Mouse (Mus musculus): ENCODE data around the gene Gm572.

Gm572 gene

DNA sequence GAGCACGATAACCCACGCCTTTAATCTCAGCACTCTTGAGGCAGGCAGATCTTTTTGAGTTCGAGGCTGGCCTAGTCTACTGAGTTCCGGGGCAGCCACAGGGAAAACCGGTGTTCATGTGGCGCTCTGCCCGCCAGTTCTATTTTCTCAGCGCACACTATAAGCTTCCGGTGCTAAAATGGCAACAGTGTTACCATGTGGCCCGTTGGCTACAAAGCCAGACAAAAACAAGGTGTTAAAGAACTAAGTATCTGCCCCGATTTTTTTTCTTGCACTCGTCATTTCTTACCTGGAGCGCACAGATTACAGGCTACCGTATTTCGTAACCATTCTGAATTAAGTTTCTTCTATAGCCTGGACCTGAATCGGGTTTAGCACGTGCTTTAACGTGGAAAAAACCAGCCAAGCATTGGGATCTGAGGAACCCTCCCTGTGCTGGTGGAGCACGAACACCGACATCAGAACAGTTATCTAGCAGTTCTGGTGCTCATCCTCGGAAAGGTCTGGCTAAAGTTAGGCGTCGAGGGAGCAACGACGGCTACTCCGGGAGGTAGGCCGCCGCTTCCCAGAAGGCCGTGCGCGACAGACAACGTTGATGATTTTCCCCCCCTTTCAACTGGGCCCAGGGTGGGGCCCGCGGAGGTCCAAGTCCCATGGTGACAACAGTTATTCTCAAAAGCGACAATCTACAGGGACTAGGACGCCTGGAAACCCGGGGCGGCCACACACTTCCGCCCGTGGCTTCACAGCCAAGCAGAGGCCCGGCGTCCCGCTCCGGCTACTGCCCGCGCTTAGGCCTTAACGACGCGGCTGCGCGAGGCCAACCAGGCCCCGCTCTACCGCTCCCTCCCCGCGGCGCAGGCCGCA lies 17.1 kb upstream of the Gm572 start:
- peak; percentile 69 for DNase-seq (ENCODE audit: low spot score)

GRCm38 (mm10) chr4:148626623-148627185 lies 16.4 kb upstream of the Gm572 start, which contains the start of gene Tardbp:
Gene Tardbp, minus strand, starts transcription at chr4:148627019.
- peak; percentile 99 for DNase-seq (ENCODE audit: low spot score)

DNA sequence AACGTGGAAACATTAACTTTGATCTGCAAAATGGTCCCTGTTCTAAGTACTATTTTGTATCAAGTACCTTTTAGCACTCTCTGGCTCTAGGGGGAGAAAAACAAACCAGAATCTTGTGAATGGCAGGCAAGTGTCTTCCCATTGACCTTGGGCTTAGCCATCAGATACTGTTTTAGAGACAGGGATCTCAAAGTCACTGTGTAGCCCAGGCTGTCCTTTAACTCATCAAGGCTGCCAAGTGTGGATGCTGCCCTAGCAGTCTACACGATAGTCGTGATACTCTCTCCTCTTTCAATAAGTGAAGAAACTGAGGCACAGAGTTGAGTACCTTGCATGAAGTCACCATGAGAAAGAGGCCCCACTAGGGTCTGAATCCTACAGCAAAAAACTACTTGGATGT lies 15.9 kb upstream of the Gm572 start:
- DNase-seq (ENCODE audit: low spot score) = no peak

DNA sequence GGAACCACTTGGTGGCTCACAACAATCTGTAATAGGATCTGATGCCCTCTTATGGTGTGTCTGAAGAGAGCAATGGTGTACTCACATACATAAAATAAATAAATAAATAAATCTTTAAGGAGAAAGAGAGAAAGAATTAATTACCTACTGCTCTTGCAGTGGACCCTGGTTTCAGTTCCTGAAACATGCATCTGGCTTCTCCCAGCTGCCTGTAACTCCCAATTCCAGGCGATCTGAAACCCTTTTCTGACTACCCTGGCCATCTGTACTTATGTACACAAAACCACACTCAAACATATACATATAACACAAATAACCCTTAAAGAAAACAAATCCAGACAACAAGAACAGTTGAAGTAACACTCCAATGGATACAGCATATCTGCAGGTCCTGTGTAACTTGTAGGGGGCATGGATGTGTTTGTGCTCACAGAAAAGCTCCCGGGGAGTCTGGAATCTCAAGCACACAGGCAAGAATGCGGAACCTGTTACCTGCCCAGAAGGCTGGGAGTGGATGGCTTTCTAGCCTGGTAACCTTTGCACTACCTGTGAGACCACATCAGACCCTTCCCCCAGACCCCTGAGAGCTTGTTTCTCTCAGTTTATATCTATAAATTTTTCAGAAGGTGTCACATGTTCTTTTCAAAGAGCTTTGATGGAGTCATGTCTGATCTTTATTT lies 11.0 kb upstream of the Gm572 start:
- no peak for DNase-seq (ENCODE audit: low spot score)

DNA sequence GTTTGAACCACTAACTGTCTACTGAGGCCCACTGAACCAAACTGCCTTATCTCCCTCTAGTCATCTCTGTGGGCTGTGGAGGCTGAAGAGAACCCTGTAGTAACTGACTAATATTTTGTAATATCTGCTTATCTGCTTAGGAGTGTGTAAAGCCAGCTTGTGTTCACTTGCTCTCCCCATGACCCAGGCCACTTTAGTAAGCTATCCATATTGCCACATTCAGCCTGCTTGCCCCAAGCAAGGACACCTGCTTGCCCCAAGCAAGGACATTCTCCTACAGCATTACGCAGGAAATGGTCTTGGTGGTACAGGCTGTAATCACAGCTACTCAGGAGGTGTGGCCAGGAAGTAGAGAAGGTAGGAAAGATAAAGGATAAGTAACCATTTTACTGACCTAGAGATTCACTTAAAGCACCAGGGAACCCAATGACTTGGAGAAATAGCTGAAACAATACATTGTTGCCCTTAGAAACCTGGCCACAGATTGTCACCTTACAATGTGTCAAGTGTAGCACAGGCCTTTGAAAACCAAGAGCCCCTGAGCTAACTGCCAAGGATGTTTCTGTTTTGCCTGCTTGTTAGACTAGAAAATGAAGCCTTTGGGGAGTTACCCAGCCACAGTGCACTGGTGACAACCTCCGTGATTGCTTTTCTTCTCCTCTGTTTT lies 9.6 kb upstream of the Gm572 start:
- DNase-seq (ENCODE audit: low spot score) = no peak

DNA sequence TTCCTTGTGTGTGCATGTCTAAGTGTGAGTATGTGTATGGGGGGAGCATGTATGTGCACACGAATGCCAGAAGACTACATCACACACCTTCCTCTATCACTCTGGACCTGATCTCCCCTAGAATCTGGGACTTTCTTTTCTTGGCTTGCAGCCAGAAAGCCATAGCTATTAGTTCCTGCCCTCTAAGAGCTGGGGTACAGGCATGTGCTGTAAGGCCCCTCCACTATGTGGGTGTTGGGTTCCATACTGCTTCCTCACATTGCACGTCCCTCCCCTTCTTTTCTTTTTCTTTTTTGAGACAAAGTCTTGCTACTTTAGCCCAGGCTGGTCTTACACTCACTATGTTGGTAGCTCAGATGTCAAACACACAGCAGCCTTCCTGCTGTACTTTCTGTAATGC lies 7.8 kb upstream of the Gm572 start:
- no peak for DNase-seq (ENCODE audit: low spot score)

DNA sequence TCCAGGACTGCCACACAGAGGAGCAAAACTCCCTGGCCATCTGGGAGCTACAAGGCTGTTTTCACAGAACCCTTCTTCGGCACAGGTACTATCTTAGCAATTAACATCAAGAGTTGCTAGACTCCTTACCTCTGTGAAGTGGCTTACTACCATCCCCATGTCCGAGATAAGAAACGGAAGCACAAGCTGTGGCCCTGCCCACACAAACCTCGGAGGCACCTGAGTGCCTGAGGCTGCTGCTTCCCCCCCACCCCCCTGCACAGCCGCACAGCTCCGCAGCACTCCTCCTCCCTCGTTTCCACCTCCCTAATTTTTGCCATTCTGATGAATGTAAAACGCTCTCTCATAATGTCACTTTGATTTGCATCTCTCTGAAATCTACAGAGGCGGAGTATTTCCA lies 4.8 kb upstream of the Gm572 start:
- DNase-seq (ENCODE audit: low spot score) = no peak

DNA sequence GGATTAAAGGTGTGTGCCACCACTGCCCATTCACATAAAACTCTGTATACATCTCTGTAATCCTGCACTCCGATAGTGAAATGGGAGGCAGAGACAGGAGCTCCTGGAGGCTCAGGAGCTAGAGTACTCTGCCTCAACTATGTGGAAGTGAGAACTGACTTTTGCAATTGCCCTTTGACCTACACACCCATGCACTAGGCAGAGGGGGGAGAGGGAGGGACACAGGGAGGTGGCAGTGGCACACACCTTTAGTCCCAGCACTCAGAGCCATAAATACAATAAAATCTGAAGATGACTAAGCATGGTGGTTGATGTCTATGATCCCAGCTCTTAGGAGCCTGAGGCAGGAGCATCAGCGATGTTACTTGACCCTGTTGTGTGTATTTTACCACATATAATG lies 3.7 kb upstream of the Gm572 start:
- DNase-seq (ENCODE audit: low spot score) = no peak

DNA sequence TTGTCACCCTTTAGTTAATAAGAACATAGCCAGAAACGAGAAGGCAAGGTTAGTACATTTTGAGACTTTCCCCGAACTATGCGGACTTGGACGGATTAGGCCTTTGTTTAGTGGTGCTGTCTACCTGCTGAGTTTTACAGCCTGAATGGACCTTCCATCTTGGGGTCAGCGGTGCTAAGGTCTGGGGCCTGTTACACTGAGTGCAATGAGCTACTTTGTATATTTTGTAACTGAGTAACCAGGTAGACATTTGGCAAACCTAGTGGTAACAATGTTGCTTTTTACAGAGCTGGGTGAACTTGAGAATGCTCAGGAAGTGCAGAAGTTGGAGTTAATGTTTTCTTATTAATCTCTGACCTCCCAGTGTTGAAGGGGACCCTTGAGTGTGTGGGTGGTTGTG lies 2.0 kb upstream of the Gm572 start:
- DNase-seq (ENCODE audit: low spot score) = no peak

- DNase-seq (ENCODE audit: low spot score) = peak; percentile 84
These were observed 1.0 kb downstream of the Gm572 start for GRCm38 (mm10) chr4:148644157-148644511.

GRCm38 (mm10) chr4:148644926-148645325 lies 1.8 kb downstream of the Gm572 start:
- DNase-seq (ENCODE audit: low spot score) = no peak

GRCm38 (mm10) chr4:148646616-148647015 lies 3.5 kb downstream of the Gm572 start:
- DNase-seq (ENCODE audit: low spot score) = no peak

- no peak for DNase-seq (ENCODE audit: low spot score)
These were observed 6.2 kb downstream of the Gm572 start for GRCm38 (mm10) chr4:148649309-148649708.

GRCm38 (mm10) chr4:148651045-148651444 lies 7.9 kb downstream of the Gm572 start:
- no peak for DNase-seq (ENCODE audit: low spot score)

DNA sequence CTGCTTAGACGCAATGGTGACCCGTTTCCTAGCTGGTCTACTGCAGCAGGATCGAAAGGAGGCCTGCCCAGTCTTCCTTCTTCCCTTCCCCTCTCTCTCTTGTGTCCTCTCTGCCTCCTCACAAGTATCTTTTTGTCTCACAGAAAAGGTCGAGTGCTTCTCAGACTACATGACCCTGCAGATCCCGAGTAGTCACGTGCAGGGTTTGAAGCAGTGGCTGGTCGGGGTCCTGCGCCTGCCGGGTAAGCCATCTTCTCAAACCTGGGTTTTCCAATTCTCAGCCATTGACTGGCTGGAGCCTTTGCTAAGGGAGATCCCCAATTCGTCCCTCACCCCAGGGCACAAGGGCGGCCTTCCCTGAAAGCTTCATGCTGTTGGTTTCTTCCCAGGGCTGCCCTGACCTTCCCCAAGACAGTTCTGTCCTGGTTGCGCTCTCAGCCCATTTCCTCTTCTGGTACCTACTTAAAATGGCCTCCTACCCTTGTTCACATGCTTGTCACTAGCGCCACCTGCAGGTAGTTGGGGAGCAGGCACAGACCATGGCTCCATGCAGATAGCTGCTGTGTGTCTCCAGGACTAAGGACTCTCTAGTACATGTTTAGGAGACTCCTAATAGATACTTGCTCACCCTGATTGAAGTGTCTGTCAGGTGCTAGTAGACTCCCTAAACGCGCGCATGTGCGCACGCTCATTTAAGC lies 11.7 kb downstream of the Gm572 start:
- DNase-seq (ENCODE audit: low spot score) = peak; percentile 69

DNA sequence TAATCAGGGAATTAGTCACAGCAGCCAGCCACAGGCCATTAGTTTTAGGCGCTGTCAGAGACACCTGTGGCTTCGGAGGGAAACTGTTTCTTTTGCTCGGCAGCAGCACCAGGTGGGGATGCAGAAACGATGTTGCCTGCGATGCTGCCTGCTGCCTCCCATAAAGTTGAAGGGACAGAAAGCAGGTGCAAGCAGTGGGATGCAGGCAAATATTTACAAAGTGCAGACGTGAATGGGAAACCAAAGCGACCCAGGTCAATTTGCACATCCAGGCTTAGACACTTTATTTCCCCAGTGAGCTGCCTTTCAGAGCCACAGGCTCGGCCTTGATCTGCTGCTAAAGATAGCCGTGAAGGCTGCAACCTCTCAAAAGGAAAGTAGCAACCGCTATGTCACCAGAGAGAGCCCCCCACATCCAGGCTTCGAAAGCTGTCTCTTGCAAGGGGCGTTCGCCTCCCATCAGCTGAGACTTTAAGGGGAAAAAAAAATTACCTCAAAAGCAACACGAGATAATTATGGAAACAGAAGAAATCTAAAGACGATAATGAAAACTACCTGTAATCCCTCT lies 13.7 kb downstream of the Gm572 start:
- no peak for DNase-seq (ENCODE audit: low spot score)

GRCm38 (mm10) chr4:148657776-148658175 lies 14.7 kb downstream of the Gm572 start:
- DNase-seq (ENCODE audit: low spot score) = no peak

GRCm38 (mm10) chr4:148660174-148660573 lies 17.1 kb downstream of the Gm572 start:
- no peak for DNase-seq (ENCODE audit: low spot score)

DNA sequence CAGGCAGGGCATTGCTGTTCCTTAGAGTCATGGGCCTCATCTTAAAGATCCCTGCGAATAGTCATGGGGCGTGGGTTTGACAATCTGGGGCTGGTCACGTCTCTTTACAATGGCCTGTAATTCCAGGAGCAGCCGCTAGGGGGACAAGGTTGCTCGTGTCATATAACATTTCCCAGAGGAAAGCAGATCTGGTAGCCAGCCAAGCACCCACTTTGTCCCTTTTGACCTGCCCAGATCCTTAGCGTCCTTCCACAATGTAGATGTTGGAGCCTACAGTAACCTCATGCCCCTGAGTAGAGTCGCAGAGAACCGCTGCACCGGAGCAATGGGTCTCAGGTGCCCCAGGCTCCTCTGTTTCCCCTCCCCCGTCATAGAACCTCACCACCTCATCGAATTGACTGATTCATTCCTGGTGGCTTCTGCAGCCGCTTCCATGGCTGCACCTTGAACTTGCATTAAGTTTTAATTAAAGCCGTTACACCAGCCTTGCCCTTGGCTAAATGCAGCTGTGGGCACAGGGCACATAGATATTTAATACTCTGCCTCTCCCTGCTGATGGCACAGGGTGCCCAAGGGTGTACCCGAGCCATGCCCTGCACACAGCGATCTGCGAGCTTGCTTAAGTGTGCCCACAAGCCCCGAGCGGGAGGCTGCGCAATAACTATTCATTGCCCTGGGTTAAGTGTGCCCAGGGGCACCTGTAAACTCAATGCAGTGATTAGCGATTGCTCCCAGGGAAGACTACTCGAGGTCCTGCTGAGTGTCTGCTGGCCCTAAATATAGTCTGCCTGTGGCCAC lies 19.2 kb downstream of the Gm572 start:
- DNase-seq (ENCODE audit: low spot score) = peak; percentile 87

DNA sequence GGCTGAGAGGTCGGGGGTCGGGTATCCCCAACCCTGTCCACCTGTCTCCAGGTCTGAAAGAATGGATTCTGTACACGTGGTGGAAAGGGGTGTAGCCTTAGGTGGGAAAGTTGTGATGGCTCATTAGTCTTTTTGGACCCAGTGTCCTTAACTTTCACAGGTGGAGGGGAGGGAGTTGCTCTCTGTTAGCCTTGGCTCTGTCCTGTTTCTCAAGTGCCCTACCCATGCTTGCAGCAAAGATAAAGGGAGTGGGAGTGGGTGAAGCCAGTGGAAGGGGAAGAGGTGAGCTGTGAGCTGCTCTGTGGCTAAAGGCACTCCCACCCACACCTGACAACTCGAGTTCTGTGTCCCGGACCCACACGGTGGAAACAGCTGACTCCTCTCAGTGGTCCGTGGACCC lies 20.2 kb downstream of the Gm572 start:
- DNase-seq (ENCODE audit: low spot score) = no peak

DNA sequence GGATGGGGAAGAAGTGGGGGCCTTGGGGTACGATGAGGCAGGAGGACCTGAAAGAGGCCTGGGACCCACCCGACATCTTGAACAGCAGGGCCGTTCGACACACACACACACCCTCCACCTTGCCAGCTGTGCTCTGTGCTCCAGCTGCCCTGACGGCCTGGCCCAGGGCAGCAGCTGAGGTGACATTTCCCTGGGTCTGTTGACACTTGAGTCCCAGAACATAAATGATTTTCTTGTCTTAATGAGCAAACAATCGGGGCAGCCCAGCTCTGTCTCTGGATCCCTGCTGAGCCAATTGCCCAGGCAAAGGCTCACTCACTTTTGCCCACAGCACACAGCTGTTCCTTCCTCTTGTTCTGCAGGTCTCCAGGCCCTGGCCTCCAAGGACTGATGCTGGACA lies 20.9 kb downstream of the Gm572 start:
- DNase-seq (ENCODE audit: low spot score) = no peak
